In genomic region chr1:172520576-172521440, GRCm38 (mm10) we compare ENCODE assay signal across 8 mouse cellular contexts. TPM values are rescaled to one million over a fixed set of nuclear protein-coding genes. Genes with fewer than 3 reads are reported as not detected.
DNase-seq lines count a peak whose midpoint lies in the region; ATAC-seq lines count a peak whose summit lies in the region.

Cfap45 (plus strand) TSS chr1:172520801.

- peaks cover 2% of the 10 kb centered on the region; the same call in 1 of the 2 replicates for H3K27me3 ChIP-seq in heart, embryonic 13.5 days (replicated peaks)
- H3K27me3 ChIP-seq in kidney, embryonic 15.5 days: no peaks in the 10 kb centered on the region
- H3K27me3 ChIP-seq in midbrain, embryonic 16.5 days (ENCODE audit: control insufficient read depth, insufficient read depth, low read depth, low read length): no peaks in the 10 kb centered on the region

- peak; percentile 85 to 89 for DNase-seq in cerebellum, postnatal 10 days
- no peak for DNase-seq in cerebellum, adult 9-10 months
- peak; percentile 87 for DNase-seq in liver
- DNase-seq in spleen, postnatal 36 days (ENCODE audit: low spot score in 2 of 2): peak; percentile 77 to 82

- H3K36me3 ChIP-seq in heart, embryonic 13.5 days: no peaks in the 10 kb centered on the region
- H3K36me3 ChIP-seq in kidney, embryonic 15.5 days: no peaks in the 10 kb centered on the region
- no peaks in the 10 kb centered on the region for H3K36me3 ChIP-seq in midbrain, embryonic 16.5 days (ENCODE audit: control insufficient read depth, insufficient read depth, low read length)

- peak within 1 kb of the TSS; percentile 62 for H3K9ac ChIP-seq in heart, embryonic 13.5 days
- peak within 1 kb of the TSS; percentile 19; the same call in 1 of the 2 replicates for H3K9ac ChIP-seq in kidney, embryonic 15.5 days
- H3K9ac ChIP-seq in midbrain, embryonic 16.5 days (ENCODE audit: low read depth, low read length): peak within 1 kb of the TSS; percentile 33; the same call in 1 of the 2 replicates

- 0 out of 2 replicates have a peak, but pooled peaks have one; percentile 14 for ATAC-seq in erythroid progenitor cell, adult 5-6 weeks (replicated peaks; ENCODE audit: low FRiP score, poor library complexity, severe bottlenecking)
- ATAC-seq in heart, embryonic 13.5 days (ENCODE audit: extremely low read depth, insufficient number of reproducible peaks, low FRiP score, low TSS enrichment): no peak
- peak; percentile 92 for ATAC-seq in kidney, embryonic 15.5 days (replicated peaks; ENCODE audit: low FRiP score)
- peak; percentile 93 for ATAC-seq in midbrain, embryonic 16.5 days

- H3K4me2 ChIP-seq in heart, embryonic 13.5 days: peak within 1 kb of the TSS; percentile 74
- H3K4me2 ChIP-seq in kidney, embryonic 15.5 days: peak within 1 kb of the TSS; percentile 66
- peak within 1 kb of the TSS; percentile 70 for H3K4me2 ChIP-seq in midbrain, embryonic 16.5 days (ENCODE audit: low read length)

- 5% methylated on average over 28 of the region's 28 CpGs for WGBS in heart, embryonic 13.5 days
- 5% methylated on average over 28 of the region's 28 CpGs for WGBS in kidney, embryonic 15.5 days
- WGBS in midbrain, embryonic 16.5 days: 3% methylated on average over 28 of the region's 28 CpGs

- H3K9me3 ChIP-seq in heart, embryonic 13.5 days: peaks cover 11% of the 10 kb centered on the region
- H3K9me3 ChIP-seq in kidney, embryonic 15.5 days (replicated peaks): peaks cover 4% of the 10 kb centered on the region
- no peaks in the 10 kb centered on the region; the same call in 1 of the 2 replicates for H3K9me3 ChIP-seq in midbrain, embryonic 16.5 days (replicated peaks; ENCODE audit: control insufficient read depth, low read length, poor library complexity, severe bottlenecking)

- H3K4me1 ChIP-seq in heart, embryonic 13.5 days: peaks cover 35% of the 10 kb centered on the region
- H3K4me1 ChIP-seq in kidney, embryonic 15.5 days: peaks cover 30% of the 10 kb centered on the region
- H3K4me1 ChIP-seq in midbrain, embryonic 16.5 days (ENCODE audit: control insufficient read depth, insufficient read depth, low read length): peaks cover 13% of the 10 kb centered on the region; the same call in 1 of the 2 replicates

- peak within 1 kb of the TSS; percentile 53 for H3K27ac ChIP-seq in heart, embryonic 13.5 days (replicated peaks)
- peak within 1 kb of the TSS; percentile 51; the same call in 1 of the 2 replicates for H3K27ac ChIP-seq in kidney, embryonic 15.5 days
- H3K27ac ChIP-seq in midbrain, embryonic 16.5 days (ENCODE audit: low read length): peak within 1 kb of the TSS; percentile 63

- H3K4me3 ChIP-seq in heart, embryonic 13.5 days: peak within 1 kb of the TSS; percentile 50
- H3K4me3 ChIP-seq in kidney, embryonic 15.5 days (replicated peaks): peak within 1 kb of the TSS; percentile 44
- H3K4me3 ChIP-seq in midbrain, embryonic 16.5 days (ENCODE audit: low read depth, low read length): peak within 1 kb of the TSS; percentile 42

RNA-seq across cellular contexts. Expression of gene Cfap45, which starts in this region (rescaled TPM):
- not detected in 2 replicates for total RNA-seq in erythroid progenitor cell, adult 5-6 weeks (2015; ENCODE audit: low replicate concordance)
- not detected in 2 replicates for total RNA-seq in erythroid progenitor cell, adult 5-6 weeks (2017; ENCODE audit: low replicate concordance)
- 1.9 and 2.4 TPM in 2 replicates for polyA plus RNA-seq in heart, embryonic 13.5 days (2015; fragmentation: Nextera tagmentation; extraction: Ambion mirVana)
- 1.4 and 2.2 TPM in 2 replicates for polyA plus RNA-seq in kidney, embryonic 15.5 days (2015; fragmentation: Nextera tagmentation; extraction: Ambion mirVana)
- 4.0 and 4.7 TPM in 2 replicates for polyA plus RNA-seq in midbrain, embryonic 16.5 days (2015; fragmentation: Nextera tagmentation; extraction: Ambion mirVana)

Comparison
In these comparisons a context has a peak if more than half of its experiments do, and no peak if none do; other contexts are left out.
1. Peak in ATAC-seq in erythroid progenitor cell, adult 5-6 weeks; RNA of the gene not detected or under 1 TPM.